Mouse (Mus musculus) limb, embryonic 10.5 days (tissue): ENCODE measurements around the gene Rbbp6. TPM values are rescaled to one million over a fixed set of nuclear protein-coding genes. Genes with fewer than 3 reads are reported as not detected.
A peak's percentile ranks its signal among the peaks of the same experiment; 100 is the strongest.

Source experiments
- DNase-seq: peaks from one replicate; pipeline ENCODE4 v3.0.0-alpha.2; 2017; ENCODE audit warnings: low spot score
- H3K27ac ChIP-seq: fragments of 300-500 bp; sonication (generic); 2 replicates; pipeline ENCODE4 v1.5.1; 2016; ENCODE audit warnings: mild to moderate bottlenecking
- H3K27me3 ChIP-seq: fragments of 300-500 bp; sonication (generic); 2 replicates; pipeline ENCODE4 v1.6.1; 2016; ENCODE audit warnings: low read depth, mild to moderate bottlenecking; ENCODE audit not compliant: poor library complexity, severe bottlenecking
- H3K36me3 ChIP-seq: fragments of 300-500 bp; sonication (generic); 2 replicates; pipeline ENCODE4 v1.6.1; 2016; ENCODE audit warnings: mild to moderate bottlenecking, moderate library complexity
- H3K4me1 ChIP-seq: fragments of 300-500 bp; sonication (generic); 2 replicates; pipeline ENCODE4 v1.6.1; 2016
- H3K4me3 ChIP-seq: fragments of 300-500 bp; sonication (generic); 2 replicates; pipeline ENCODE4 v1.5.1; 2016; ENCODE audit warnings: mild to moderate bottlenecking, moderate library complexity
- H3K9me3 ChIP-seq: fragments of 300-500 bp; sonication (generic); replicated peaks from 2 replicates; pipeline ENCODE4 v1.6.1; 2016; ENCODE audit warnings: mild to moderate bottlenecking
- WGBS: fragments of 180-500 bp; shearing (Covaris S2); methylation state at CpG from one replicate; pipeline ENCODE4 v1.1.7; 2016; 5-methylcytosine and 5-hydroxymethylcytosine counted together
- polyA plus RNA-seq: library from polyadenylated mRNA; unstranded; fragments of >200 nt; fragmentation: Nextera tagmentation; extraction: Ambion mirVana; gene quantifications from 2 replicates; pipeline ENCODE4 v1.2.1, GENCODE M21; 2016

Rbbp6 gene
- 27.5 and 28.9 TPM in 2 replicates for polyA plus RNA-seq

- no peaks in the 10 kb centered on the region for H3K27me3 ChIP-seq
- H3K9me3 ChIP-seq, result no peaks in the 10 kb centered on the region
- H3K4me1 ChIP-seq, result peaks cover 4% of the 10 kb centered on the region
- no peak within 1 kb of the TSS for H3K27ac ChIP-seq
- no peaks in the 10 kb centered on the region for H3K36me3 ChIP-seq
- no peak for DNase-seq
- WGBS, result 82% methylated on average over 5 of the region's 5 CpGs
- H3K4me3 ChIP-seq, result no peak within 1 kb of the TSS
Observed at GRCm38 (mm10) chr7:122965386-122965785, at the start of gene Rbbp6. TSS of gene Rbbp6 (plus strand) at chr7:122965686.

- WGBS, result 46% methylated on average over 13 of the region's 13 CpGs
- no peak overlapping the region for H3K4me3 ChIP-seq
- H3K9me3 ChIP-seq, result no peaks in the 10 kb centered on the region
- no peaks in the 10 kb centered on the region for H3K4me1 ChIP-seq
- H3K27me3 ChIP-seq, result no peaks in the 10 kb centered on the region
- H3K27ac ChIP-seq, result no peak overlapping the region
- H3K36me3 ChIP-seq, result no peaks in the 10 kb centered on the region
- DNase-seq, result peak; percentile 48
Observed at GRCm38 (mm10) chr7:122919728-122920582, 45.5 kb upstream of the Rbbp6 start.

GRCm38 (mm10) chr7:122921537-122921936 lies 43.9 kb upstream of the Rbbp6 start:
- peak; percentile 42 for DNase-seq
- 81% methylated on average over 9 of the region's 9 CpGs for WGBS
- H3K27me3 ChIP-seq, result no peaks in the 10 kb centered on the region
- no peak overlapping the region for H3K27ac ChIP-seq
- H3K36me3 ChIP-seq, result no peaks in the 10 kb centered on the region
- H3K4me3 ChIP-seq, result no peak overlapping the region
- H3K9me3 ChIP-seq, result no peaks in the 10 kb centered on the region
- H3K4me1 ChIP-seq, result no peaks in the 10 kb centered on the region

GRCm38 (mm10) chr7:122924256-122924655 lies 41.2 kb upstream of the Rbbp6 start:
- DNase-seq, result no peak
- Histone ChIP-seq H3K9me3 (no peaks in the 10 kb centered on the region), H3K4me3 (no peak overlapping the region), H3K27me3 (no peaks in the 10 kb centered on the region), H3K36me3 (no peaks in the 10 kb centered on the region), H3K27ac (no peak overlapping the region), H3K4me1 (no peaks in the 10 kb centered on the region)
- 74% methylated on average over 3 of the region's 3 CpGs for WGBS

GRCm38 (mm10) chr7:122930494-122930893 lies 35.0 kb upstream of the Rbbp6 start:
- Histone ChIP-seq H3K4me1 (no peaks in the 10 kb centered on the region), H3K4me3 (no peak overlapping the region), H3K9me3 (no peaks in the 10 kb centered on the region), H3K27ac (no peak overlapping the region), H3K27me3 (no peaks in the 10 kb centered on the region), H3K36me3 (no peaks in the 10 kb centered on the region)
- 40% methylated on average over 3 of the region's 3 CpGs for WGBS
- DNase-seq, result no peak

GRCm38 (mm10) chr7:122932171-122932570 lies 33.3 kb upstream of the Rbbp6 start:
- Histone ChIP-seq H3K27me3 (no peaks in the 10 kb centered on the region), H3K36me3 (no peaks in the 10 kb centered on the region), H3K27ac (no peak overlapping the region), H3K4me3 (no peak overlapping the region), H3K9me3 (no peaks in the 10 kb centered on the region), H3K4me1 (no peaks in the 10 kb centered on the region)
- DNase-seq, result no peak
- WGBS, result 5% methylated on average over 1 of the region's 1 CpGs

GRCm38 (mm10) chr7:122936626-122937025 lies 28.9 kb upstream of the Rbbp6 start:
- Histone ChIP-seq H3K27me3 (no peaks in the 10 kb centered on the region), H3K36me3 (no peaks in the 10 kb centered on the region), H3K9me3 (no peaks in the 10 kb centered on the region), H3K4me3 (no peak overlapping the region), H3K27ac (no peak overlapping the region), H3K4me1 (no peaks in the 10 kb centered on the region)
- DNase-seq, result no peak

- DNase-seq, result no peak
- no peaks in the 10 kb centered on the region for H3K9me3 ChIP-seq
- H3K4me1 ChIP-seq, result no peaks in the 10 kb centered on the region
- no peaks in the 10 kb centered on the region for H3K27me3 ChIP-seq
- 75% methylated on average over 1 of the region's 1 CpGs for WGBS
- no peak overlapping the region for H3K27ac ChIP-seq
- H3K4me3 ChIP-seq, result no peak overlapping the region
- H3K36me3 ChIP-seq, result no peaks in the 10 kb centered on the region
Observed at GRCm38 (mm10) chr7:122938197-122938596, 27.3 kb upstream of the Rbbp6 start.

- Histone ChIP-seq H3K4me3 (no peak overlapping the region), H3K36me3 (no peaks in the 10 kb centered on the region), H3K27me3 (no peaks in the 10 kb centered on the region), H3K4me1 (no peaks in the 10 kb centered on the region), H3K9me3 (no peaks in the 10 kb centered on the region), H3K27ac (no peak overlapping the region)
- 91% methylated on average over 3 of the region's 3 CpGs for WGBS
- no peak for DNase-seq
Observed at GRCm38 (mm10) chr7:122939181-122939580, 26.3 kb upstream of the Rbbp6 start.

- DNase-seq, result no peak
Observed at GRCm38 (mm10) chr7:122940371-122941075, 25.0 kb upstream of the Rbbp6 start.

GRCm38 (mm10) chr7:122942111-122942510 lies 23.4 kb upstream of the Rbbp6 start:
- Histone ChIP-seq H3K9me3 (no peaks in the 10 kb centered on the region), H3K27me3 (no peaks in the 10 kb centered on the region), H3K4me3 (no peak overlapping the region), H3K36me3 (no peaks in the 10 kb centered on the region), H3K27ac (no peak overlapping the region), H3K4me1 (no peaks in the 10 kb centered on the region)
- 92% methylated on average over 8 of the region's 8 CpGs for WGBS
- no peak for DNase-seq

More at GRCm38 (mm10) chr7:122940371-122941075, 25.0 kb upstream of the Rbbp6 start:
- 17% methylated on average over 12 of the region's 12 CpGs for WGBS
- Histone ChIP-seq H3K27ac (no peak overlapping the region), H3K4me3 (no peak overlapping the region), H3K27me3 (no peaks in the 10 kb centered on the region), H3K36me3 (no peaks in the 10 kb centered on the region), H3K9me3 (no peaks in the 10 kb centered on the region), H3K4me1 (no peaks in the 10 kb centered on the region)

- Histone ChIP-seq H3K4me3 (no peak overlapping the region), H3K9me3 (no peaks in the 10 kb centered on the region)
- 7% methylated on average over 1 of the region's 1 CpGs for WGBS
Observed at GRCm38 (mm10) chr7:122945149-122945548, 20.3 kb upstream of the Rbbp6 start.

GRCm38 (mm10) chr7:122949268-122949667 lies 16.2 kb upstream of the Rbbp6 start:
- no peaks in the 10 kb centered on the region for H3K9me3 ChIP-seq
- no peak overlapping the region for H3K27ac ChIP-seq
- no peak for DNase-seq
- H3K27me3 ChIP-seq, result no peaks in the 10 kb centered on the region
- H3K36me3 ChIP-seq, result no peaks in the 10 kb centered on the region
- H3K4me1 ChIP-seq, result no peaks in the 10 kb centered on the region
- 79% methylated on average over 3 of the region's 3 CpGs for WGBS
- no peak overlapping the region for H3K4me3 ChIP-seq

More at GRCm38 (mm10) chr7:122945149-122945548, 20.3 kb upstream of the Rbbp6 start:
- H3K27ac ChIP-seq, result no peak overlapping the region
- no peaks in the 10 kb centered on the region for H3K36me3 ChIP-seq
- H3K27me3 ChIP-seq, result no peaks in the 10 kb centered on the region
- H3K4me1 ChIP-seq, result no peaks in the 10 kb centered on the region
- peak; percentile 60 for DNase-seq
